Mouse (Mus musculus) induced T-regulatory cell, adult 2 months (primary cell): ENCODE results near the gene Eefsec.

Source experiments
- DNase-seq: peaks from one replicate; pipeline ENCODE4 v3.0.0-alpha.2; 2012; ENCODE audit warnings: low read depth

The Eefsec gene

DNA sequence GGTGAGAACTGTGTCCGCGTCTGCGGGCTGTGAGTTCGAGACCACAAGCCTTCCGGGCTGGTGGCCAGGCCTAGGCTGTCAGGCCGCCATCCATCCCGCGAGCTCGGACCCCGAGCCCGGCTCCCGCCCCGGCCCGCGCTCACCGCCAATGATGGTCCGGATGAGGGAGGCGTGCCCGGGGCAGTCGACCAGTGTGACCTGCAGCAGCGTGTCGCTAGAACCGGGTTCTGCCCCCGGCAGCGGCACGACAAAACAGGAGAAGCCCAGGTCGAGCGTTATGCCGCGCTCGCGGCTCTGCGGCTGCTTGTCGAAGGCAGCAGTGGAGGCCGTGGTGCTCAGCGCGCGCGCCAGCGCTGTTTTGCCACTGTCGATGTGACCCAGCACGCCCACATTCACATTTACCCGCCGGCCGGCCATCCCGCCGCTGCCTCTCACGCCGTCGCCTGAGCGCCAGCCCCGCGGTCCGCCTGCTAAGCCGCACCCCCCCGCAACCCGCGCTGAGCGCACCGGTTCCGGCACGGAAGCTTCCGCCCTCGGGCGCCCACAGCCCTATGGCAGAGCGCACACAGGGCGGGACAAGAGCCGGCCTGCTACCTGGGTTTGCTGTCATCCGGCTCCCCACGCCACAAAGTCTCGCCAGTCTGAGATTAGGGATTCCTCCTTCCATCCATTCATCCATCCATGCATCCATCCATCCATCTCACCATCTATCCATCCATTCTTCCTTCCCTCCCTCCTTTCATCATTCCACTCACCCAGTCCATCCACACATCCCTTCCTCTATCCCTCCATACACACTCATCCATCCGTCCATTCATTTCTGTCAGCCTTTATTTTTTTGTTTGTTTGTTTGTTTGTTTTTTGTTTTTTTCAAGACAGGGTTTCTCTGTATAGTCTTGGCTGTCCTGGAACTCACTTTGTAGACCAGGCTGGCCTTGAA lies at the start of gene Eefsec:
Eefsec (minus strand) TSS at position 477 of the 940 bp plus-strand sequence.
- DNase-seq = peak; percentile 88

DNA sequence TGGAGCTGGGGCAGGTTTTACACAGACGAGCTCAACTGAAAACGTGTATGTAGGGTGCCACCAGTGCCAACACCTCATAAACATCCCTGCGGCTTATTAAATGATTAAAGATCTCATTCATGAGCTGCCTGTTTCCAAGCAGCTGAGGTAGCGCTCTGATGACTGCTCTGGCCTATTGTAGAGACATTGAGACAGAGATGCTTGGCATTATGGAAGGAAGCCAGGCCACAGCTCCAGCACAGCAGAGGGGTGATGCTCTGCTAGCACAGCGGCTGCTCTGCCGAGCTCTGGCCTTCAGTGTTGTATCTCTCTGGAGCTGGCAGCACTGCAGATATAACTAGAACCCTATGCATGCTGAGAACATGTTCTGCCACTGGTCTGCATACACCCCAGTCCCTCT lies 47.4 kb upstream of the Eefsec start:
- no peak for DNase-seq

DNA sequence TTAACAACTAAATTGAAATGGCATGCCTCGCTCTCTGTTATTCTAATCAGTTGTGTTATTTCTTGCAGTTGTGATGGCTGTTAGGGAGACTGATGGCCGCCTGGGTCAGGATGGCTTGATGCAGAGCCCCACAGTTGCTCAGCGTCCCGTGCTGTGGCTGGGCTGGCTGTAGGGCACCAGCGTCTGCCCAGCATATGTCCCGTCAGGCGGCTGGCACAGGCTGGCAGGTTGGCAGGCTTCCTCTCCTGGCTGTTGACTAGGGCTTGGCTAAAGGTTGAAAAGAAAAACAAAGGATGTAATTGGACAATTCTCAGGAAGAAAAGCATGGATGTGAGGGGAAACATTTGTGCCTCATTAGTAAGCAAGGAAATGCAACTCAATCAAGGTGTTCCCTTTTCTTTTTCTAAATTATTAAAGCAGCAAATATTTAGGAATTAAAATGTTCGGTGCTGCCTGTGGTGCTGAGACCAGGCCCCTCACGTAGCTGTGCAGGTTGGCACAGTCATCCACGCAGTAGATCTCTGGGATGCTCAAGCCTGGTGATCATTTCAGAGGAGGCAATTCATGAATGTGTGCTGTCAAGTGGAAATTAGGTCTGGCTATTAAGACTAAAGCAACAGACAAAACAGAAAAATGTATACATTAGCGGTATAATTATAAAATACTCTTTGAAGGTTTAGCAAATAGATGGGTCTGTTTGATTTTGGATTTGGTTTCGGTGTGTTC lies 44.5 kb upstream of the Eefsec start:
- no peak for DNase-seq

DNA sequence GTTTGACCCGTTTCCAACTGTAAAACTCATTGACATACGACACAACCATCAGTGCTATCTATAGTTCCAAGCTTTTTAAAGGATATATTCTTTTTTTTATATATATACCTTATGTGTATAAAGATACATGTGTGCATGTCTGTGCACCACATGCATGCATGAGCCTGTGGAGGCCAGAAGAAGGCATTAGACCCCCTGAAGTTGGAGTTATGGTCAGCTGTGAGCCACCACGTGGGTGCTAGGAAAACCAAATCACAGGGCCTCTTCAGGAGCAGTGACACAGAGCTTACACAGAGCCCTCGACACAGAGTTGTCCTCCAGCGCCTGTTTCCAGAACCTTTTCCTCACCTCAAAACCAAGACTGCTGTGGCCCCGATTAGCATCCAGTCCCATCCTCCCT lies 43.5 kb upstream of the Eefsec start:
- no peak for DNase-seq

DNA sequence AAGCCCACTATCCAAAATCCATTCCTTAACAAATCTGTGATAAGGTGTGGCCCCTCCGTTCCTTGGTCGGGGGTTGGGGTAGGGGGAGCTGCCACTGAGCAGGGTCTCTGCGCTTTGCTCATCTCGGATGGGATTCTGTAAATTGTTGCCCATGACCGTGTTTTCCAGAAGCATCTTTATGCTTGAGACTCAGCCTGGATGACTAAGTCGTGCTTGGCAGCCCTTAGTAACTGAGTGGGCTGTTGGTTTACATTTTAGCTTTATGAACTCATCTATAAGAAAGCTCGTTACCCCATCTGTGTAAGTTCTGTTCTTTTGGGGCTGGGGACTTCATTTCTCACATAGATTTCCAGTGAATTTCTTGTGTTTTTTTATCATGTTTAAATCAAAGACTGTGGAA lies 42.7 kb upstream of the Eefsec start:
- DNase-seq = no peak

DNA sequence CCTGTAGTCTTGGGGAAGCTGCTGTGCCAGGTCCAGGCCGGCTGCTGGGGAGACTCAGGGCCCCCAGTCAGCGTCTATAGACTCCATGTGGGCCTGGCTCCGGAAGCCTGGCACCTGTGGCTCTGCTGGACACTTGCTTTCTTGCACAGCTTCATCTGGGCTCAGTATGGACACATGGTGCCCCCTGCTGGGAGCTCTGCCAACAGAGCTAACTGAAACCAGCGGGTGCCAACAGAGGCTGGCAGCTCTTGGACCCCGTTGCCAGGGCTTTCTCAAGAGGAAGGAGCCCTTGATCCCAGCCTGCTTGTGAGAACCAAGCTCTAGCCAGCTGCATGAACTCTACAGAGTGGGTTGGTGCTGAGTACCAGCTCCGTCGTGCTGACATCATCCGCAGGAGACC lies 40.6 kb upstream of the Eefsec start:
- DNase-seq = peak; percentile 54

DNA sequence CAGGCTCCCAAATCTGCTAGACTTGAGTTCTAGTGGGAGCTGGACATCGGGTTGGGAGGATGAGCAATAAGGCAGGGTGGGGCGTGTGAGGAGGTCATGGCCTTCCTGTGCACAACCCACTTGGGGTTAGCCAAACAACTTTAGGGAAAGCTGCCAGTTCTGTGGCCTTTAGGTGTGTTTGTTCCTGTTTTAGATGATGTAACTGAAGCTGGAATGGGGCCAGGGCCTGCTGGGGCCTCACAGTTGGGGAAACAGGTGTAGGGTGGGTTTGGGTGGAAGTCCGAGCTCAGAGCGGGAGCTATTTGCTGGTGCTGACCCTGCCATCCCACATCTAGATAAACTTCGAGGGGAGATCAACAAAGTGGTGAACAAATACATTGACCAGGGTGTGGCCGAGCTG lies 39.0 kb upstream of the Eefsec start:
- no peak for DNase-seq

DNA sequence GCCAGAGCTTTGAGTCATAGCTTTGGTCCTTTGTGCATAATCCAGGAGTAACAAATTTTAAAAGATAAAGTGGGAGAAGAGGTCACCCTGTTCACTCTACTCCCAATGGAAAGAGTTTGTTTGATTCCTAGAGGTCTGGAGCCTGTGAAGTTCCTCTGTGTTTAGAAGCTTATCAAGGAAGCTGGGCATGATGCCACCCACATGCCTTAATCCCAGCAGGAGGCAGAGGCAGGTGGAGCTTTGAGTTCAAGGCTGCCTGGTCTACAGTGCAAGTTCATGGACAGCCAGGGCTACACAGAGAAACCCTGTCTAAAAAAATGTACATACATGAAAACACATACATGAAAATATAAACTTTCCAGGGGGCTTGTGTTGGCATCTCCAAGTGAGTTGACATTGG lies 37.6 kb upstream of the Eefsec start:
- no peak for DNase-seq

DNA sequence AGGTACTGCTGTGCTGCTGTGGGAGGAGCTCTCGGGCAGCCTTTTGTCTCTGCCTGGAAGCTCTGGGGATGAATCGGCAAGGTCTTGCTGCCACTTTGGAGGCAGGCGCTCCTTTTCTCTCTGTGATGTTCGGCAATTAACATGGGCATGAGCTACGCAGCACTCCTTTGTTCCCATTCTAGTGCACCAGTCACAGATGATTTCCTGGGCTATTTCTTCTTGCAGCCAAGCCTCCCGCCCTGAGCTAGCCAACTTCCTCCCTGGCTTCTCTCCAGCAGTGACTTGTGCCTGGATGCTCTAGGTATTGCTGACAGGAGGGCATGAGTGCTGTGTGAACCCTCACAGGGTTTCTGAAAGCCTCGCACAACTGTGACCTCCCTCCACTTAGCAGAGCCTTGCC lies 36.8 kb upstream of the Eefsec start:
- DNase-seq = no peak

DNA sequence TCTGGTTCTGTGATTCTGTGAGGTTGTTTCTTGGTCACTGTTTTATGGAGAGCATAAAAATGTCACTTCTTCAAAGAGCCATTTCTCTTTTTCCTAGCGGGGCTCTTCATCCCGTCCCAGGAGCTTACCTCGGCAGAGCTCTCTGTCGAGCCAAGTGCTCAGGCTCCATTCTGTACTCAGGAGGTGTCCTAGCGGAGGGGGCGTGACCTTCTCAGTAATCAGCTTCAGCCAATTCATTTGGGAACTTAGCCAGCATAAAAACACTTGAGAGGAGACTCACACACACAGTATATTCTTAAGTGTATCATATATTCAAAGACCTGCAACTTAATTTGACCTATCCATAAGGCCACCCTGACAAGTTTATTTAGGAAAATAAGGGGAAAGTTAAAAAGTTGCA lies 34.1 kb upstream of the Eefsec start:
- DNase-seq = no peak

DNA sequence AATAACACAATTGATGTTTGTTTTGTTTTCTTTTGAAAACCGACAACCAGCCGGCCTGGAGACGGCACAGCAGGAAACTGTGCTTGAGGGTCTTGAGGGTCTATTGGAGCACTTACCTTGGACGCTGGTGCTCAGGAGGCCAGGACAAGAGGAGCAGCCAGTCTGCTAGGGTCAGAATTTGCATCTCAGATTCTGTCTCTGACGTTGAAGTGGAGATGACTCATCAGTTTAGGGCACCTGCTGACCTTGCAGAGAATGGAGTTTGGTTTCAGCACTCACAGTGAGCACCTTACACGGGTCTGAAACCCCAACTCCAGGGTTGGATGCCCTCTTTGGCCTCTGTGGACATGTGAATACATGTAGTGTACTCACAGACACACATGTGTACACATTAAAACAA lies 23.5 kb upstream of the Eefsec start:
- no peak for DNase-seq

DNA sequence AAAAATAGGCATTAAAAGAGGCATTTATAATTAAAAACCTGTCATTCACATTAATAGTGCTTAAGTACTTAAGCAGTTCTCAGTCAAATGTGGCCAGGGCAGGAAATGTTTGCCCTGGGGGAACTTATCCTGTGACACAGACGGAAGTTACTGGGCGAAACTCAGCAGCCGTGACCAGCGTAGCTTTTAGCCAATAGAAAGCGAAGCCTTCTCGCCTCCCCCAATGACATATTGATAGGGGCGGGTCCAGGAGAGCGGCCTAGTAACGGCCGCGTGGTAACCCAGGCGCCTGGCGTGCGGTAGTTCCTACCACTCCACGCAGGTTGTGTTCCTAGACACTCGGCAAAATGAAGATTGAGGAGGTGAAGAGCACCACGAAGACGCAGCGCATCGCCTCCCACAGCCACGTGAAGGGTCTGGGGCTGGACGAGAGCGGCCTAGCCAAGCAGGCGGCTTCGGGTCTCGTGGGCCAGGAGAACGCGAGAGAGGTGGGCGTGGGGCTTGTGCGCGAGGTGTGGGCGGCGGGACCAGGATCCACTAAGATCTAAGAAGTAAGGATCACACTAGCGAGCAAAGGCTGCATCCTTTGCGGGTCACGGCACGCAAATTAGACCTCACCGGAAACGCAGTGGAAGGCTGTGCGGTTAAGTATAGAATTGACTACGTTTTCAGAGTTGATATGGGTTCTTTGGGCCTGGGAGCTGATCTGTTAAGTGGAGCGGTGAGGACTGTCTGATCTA lies 19.0 kb upstream of the Eefsec start, which contains the start of gene Ruvbl1:
Ruvbl1 (plus strand) TSS at position 229 of the 740 bp plus-strand sequence.
- DNase-seq = peak; percentile 96

DNA sequence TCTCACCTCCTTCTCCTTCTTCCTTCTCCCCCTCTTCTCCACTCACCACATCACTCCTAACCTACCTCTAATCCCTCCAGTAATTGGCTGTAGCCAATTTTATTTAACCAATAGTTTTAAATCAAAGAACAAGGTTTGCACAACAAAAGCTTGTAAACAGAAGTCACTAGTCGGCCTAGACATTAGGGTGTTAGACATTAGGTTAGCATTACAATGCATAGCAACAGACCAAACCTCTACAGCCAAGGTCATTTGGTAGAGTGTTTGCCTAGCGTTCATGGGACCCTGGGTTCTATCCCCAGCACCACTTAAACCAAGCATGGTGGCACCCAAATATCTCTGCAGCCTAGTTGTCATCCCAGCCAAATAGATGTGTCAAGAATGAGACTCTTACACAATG lies 8.2 kb upstream of the Eefsec start:
- DNase-seq = no peak

DNA sequence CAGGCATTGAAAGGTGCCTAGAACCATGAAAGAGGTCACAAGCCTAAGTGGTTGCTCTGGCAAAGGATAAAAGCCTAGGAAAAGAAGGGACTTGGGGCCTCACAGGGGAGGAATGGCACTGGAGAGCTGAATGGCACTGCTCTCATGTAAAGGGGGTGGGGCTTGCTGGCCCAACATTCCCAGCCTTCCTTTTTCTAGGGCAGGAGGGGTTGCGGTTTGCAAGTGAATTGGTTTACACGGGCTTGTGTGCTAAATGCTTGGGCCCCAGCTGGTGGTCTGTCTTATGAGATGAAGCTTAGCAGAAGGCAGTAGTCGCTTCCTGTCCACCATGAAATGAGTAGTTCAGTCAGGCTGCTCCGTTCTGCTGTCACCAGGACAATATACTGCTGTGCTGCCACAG lies 1.1 kb upstream of the Eefsec start:
- peak; percentile 11 for DNase-seq

DNA sequence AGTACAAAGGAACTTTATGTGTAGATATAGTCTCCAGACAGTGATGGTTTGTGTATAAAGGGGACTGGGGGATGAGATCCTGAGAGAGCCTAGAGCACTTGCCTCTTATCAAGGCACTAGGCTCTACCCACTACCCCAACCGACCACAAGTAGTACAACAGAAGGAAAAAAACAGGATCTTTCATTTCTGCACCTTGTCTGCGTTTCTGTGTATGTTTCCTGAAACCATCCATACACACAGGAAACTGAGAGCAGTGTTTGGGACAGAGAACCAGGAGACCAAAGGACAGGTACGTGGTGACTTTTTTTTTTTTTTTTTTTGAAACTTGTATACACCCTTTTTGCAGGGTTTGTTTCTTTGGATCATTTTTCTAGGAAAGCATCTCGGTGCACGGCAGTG lies 678 bp downstream of the Eefsec start:
- peak; percentile 45 for DNase-seq

DNA sequence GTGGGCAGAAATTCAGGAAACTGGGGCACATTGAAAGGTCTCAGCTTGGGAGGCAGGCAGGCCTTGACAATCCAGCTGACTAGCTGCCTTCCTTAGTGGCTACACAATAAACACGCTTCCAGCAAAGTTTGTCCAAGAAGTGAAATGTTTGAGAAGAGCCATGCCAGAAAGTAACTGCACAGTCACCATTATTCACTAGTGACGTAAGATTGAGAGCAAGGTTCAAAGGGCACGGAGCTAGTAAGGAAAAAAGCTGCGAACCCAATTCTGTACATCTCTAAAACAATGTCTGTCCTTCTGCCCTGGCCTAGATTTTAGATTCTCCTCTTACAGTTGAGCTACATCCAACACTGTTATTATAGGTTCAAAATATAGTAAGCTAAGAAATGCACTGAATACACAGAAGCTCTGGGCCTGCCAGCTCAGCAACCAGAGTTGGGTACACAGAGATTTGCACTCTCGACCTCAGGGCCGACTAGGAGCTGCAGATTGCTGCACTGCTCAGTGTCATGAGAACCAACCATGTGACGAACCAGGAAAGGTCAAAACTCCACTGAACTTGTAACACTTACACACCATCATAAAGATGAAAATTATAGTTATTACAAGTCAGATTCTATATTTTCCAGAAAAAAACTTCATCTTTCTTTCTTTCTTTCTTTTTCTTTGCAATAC lies 2.1 kb downstream of the Eefsec start:
- no peak for DNase-seq

DNA sequence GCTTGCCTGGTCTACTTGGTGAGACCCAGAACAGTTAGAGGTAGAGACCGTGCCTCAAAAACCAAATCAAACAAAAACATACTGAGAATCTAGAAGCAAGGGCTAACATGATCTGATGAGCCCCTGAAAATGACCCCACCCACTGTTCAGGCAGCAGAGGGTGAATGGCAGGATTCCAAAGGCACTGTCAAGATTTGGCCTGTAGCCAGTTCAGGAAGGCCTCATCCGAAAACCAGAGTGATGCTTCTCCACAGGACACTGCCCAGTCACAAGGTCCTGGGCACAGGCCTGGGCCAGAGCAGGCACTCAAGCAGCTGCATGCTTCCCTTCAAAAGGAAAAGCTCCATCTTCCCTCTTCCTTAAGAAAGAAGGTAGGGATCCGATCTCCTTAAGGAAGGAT lies 2.9 kb downstream of the Eefsec start:
- DNase-seq = no peak

DNA sequence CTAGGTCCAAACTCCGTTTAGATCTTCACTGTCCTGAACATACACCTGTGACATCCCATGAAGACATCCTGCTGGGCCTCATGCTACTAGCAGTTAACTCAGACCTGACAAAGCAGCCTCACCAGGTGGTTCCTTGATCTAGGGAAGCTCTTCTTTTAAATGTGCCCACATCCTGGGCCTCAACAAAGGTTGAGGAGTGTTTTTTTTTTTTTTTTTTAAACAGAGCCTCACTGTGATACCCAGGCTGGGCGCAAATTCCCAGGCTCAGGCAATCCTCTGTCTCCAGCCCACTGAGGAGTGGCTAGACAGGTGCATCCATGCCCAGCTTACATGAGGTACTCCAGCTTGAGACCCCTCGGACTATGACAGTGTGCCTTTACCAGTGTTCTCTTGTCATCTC lies 3.8 kb downstream of the Eefsec start:
- DNase-seq = peak; percentile 15

DNA sequence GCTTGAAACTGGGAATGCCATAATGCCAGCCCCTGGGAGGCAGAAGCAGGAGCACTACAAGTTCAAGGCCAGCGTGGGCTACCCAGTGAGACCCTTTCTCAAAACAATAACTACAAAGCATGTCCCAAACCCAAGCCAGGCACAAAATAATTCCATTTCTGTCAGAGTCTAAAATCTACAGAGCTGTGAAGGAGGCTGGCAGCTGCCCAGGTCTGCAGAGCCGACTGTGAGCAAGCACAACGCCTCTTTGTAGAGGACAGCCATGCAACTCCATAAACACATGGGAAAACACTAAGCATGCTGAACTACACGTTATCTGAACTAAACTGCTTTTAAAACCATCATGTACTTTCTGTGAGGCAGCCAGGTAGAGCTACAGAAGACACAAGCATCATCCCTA lies 7.3 kb downstream of the Eefsec start:
- DNase-seq = no peak

DNA sequence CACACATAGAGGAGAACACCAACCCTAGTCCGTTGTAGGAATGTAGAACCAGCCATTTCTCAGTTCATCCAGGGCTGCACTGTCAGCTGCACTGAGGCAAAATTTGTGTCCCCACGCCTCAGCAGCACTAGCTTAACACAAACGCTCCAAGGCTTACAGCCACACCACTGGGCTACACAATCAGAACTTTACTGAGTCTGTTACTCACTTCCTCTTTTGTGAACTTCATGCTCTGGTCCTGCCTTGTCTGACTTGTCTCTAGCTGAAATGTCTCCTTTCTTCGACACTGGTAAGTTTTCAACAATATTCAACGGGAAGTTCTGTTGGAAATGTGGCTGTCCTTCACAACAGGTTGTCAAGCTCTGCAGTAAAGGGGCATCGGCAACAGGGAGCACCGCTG lies 10.7 kb downstream of the Eefsec start:
- no peak for DNase-seq

DNA sequence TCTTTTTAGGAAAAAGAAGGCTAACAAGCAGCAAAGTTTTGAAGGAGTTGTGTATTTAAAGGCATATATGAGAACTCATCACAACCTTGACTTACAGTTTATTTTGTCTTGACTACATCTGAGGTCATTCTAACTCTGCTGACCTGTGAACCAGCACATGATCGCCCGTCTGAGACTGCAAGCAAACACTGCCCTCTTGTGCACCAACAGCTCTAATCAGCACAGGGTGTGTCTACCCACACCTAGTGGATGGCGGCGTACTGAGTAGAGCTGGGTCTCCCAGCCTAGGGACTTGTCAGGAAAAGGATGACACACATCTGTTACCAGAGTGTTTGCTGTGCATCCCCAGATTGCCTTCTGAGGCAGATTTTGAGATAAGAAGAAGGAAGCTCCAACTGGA lies 15.1 kb downstream of the Eefsec start:
- no peak for DNase-seq

DNA sequence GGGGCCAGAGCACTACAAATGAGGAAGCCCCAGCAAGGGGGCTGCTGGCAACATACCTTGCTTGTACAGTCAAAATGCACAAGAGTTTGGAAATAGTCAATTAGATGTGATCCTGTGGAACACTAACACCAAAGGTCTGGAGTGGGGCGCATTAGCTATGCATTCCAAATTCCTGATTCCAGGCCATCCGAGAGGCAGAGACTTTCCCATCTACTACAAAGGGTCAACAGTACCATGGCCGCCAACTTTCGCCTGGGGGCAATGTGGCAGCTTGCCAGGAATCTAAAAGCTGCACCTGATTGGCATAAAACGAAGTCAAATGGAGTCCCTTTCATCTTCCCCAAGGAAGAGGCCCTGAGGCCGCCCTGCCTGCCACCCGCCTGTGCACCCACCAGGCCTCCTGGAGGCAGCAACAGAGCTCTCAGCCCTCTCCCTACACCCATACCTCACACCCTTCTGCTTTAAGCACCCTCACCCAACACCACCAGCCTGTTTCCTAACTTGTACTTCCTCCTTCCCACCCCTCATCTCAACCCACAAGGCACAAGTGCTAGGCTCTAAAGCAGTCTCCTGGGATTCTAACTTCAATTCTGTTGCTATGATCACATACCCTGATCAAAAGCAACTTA lies 30.1 kb downstream of the Eefsec start:
- no peak for DNase-seq
